Comparison of ENCODE assay signal across 22 mouse cellular contexts in the genomic region with DNA sequence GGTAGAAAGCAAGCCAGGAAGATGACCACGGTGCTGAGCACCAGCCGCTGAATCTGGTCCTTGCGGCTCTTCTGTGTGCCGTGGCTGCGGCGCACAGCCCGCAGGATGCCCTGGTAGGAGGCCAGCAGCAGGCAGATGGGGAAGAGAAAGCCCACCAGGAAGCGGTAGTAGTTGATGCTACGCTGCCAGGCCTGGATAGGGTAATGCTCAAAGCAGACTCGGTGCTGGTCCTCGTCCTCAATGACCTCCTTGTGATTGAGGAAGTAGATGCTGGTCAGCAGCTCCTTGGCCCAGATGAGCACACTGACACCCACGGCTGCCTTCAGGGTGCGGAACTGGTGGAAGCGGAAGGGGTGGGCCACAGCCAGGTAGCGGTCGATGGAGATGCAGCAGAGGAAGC. TPM values are rescaled to one million over a fixed set of nuclear protein-coding genes. Genes with fewer than 3 reads are reported as not detected.
A peak's percentile ranks its signal among the peaks of the same experiment; 100 is the strongest.
DNase-seq lines count a peak whose midpoint lies in the region; ATAC-seq and TF ChIP-seq lines count a peak whose summit lies in the region.
"Had no signal": no experiment of that assay in that cellular context is flagged by ENCODE, and none has a peak within 500 bp of the region (broad histone marks: within the 10 kb centered on the region; RNA-seq: fewer than 3 reads in every experiment).

No protein-coding gene starts in this region.

- no peak overlapping the region for H3K4me3 ChIP-seq in layer of hippocampus, adult 2 months
- no peak overlapping the region for H3K4me3 ChIP-seq in liver, postnatal 0 days (ENCODE audit: low read depth, low read length)
- H3K4me3 ChIP-seq: heart, embryonic 10.5 days; heart, embryonic 15.5 days; hindbrain, embryonic 13.5 days; limb, embryonic 12.5 days; neural tube, embryonic 12.5 days had no signal

- peak overlapping the region; percentile 41; the same call in 1 of the 2 replicates for H3K27ac ChIP-seq in layer of hippocampus, adult 2 months
- H3K27ac ChIP-seq in liver, postnatal 0 days (ENCODE audit: low read depth), result no peak overlapping the region
- H3K27ac ChIP-seq: heart, embryonic 10.5 days; heart, embryonic 15.5 days; hindbrain, embryonic 13.5 days; limb, embryonic 12.5 days; neural tube, embryonic 12.5 days had no signal

- no peak for TF ChIP-seq EP300 in liver, postnatal 0 days (IDR thresholded peaks at IDR 0.05; ENCODE audit: low read depth)

- TF ChIP-seq CTCF in layer of hippocampus, adult 2 months (conservative IDR thresholded peaks at IDR 0.05), result no peak
- TF ChIP-seq CTCF in liver, postnatal 0 days (IDR thresholded peaks at IDR 0.05; ENCODE audit: low read depth), result no peak

- H3K9ac ChIP-seq in liver, postnatal 0 days (replicated peaks), result no peak overlapping the region
- H3K9ac ChIP-seq: heart, embryonic 15.5 days; hindbrain, embryonic 13.5 days; limb, embryonic 12.5 days; neural tube, embryonic 12.5 days had no signal

- peak; percentile 85 for ATAC-seq in granulocyte monocyte progenitor cell, adult 5-6 weeks (replicated peaks; ENCODE audit: poor library complexity, severe bottlenecking)
- peak; percentile 74 for ATAC-seq in monocyte, adult 5-6 weeks (replicated peaks; ENCODE audit: insufficient number of reproducible peaks, low FRiP score, low TSS enrichment, poor library complexity, severe bottlenecking)
- ATAC-seq in liver, postnatal 0 days, result no peak
- ATAC-seq: activated CD4-positive, CD25-positive, alpha-beta regulatory T cell, adult 4 months; forebrain, embryonic 16.5 days; intestine, embryonic 16.5 days had no signal

- H3K4me2 ChIP-seq in liver, postnatal 0 days (ENCODE audit: low read depth, low read length), result no peak overlapping the region
- H3K4me2 ChIP-seq: heart, embryonic 15.5 days; hindbrain, embryonic 13.5 days; limb, embryonic 12.5 days; liver, embryonic 11.5 days; neural tube, embryonic 12.5 days had no signal

- no peaks in the 10 kb centered on the region for H3K27me3 ChIP-seq in liver, postnatal 0 days (ENCODE audit: insufficient read depth, low read length)
- H3K27me3 ChIP-seq: heart, embryonic 15.5 days; hindbrain, embryonic 13.5 days; limb, embryonic 12.5 days; neural tube, embryonic 12.5 days had no signal

- H3K9me3 ChIP-seq in liver, postnatal 0 days (ENCODE audit: low read length), result no peaks in the 10 kb centered on the region
- H3K9me3 ChIP-seq: heart, embryonic 10.5 days; heart, embryonic 15.5 days; hindbrain, embryonic 13.5 days; limb, embryonic 12.5 days; neural tube, embryonic 12.5 days had no signal

- H3K36me3 ChIP-seq in liver, postnatal 0 days (replicated peaks; ENCODE audit: insufficient read depth, low read length), result no peaks in the 10 kb centered on the region
- H3K36me3 ChIP-seq: heart, embryonic 10.5 days; heart, embryonic 15.5 days; hindbrain, embryonic 13.5 days; limb, embryonic 12.5 days; neural tube, embryonic 12.5 days had no signal

- no peak for DNase-seq in layer of hippocampus, adult 2 months (ENCODE audit: low spot score in 2 of 2)
- DNase-seq in layer of hippocampus, adult 18-20 months (ENCODE audit: low spot score in 2 of 2), result no peak
- peak; percentile 15 for DNase-seq in R1 (ENCODE audit: low read depth, low spot score)
- no peak for DNase-seq in kidney, adult 9 months
- no peak for DNase-seq in liver, postnatal 0 days
- DNase-seq: adrenal gland, adult 2 months; adrenal gland, postnatal 36 days; cerebellum, adult 8-10 months; kidney, adult 8-10 months; kidney, postnatal 10 days; midbrain, embryonic 14.5 days had no signal

- no peaks in the 10 kb centered on the region for H3K4me1 ChIP-seq in liver, postnatal 0 days (ENCODE audit: insufficient read depth)
- H3K4me1 ChIP-seq: heart, embryonic 10.5 days; heart, embryonic 15.5 days; hindbrain, embryonic 13.5 days; limb, embryonic 12.5 days; neural tube, embryonic 12.5 days had no signal

- 78% methylated on average over 16 of the region's 16 CpGs for WGBS in liver, postnatal 0 days (ENCODE audit: insufficient replicate concordance)

RNA-seq across cellular contexts. Expression of a gene that starts 29.4 kb away (rescaled TPM):
- total RNA-seq in layer of hippocampus, adult 2 months (2021), result 10 to 100 TPM; 20.1 to 22.2 TPM
- total RNA-seq in layer of hippocampus, adult 18-20 months (2021), result 10 to 100 TPM; 18.7 to 21.5 TPM
- total RNA-seq in granulocyte monocyte progenitor cell, adult 5-6 weeks (2014; fragmentation: Nextera tagmentation), result 0.23 and 1.6 TPM in 2 replicates
- 0.47 TPM in 1 of 2 replicates, not detected in the other for total RNA-seq in granulocyte monocyte progenitor cell, adult 5-6 weeks (2017)
- total RNA-seq in monocyte, adult 5-6 weeks (2017), result 4.4 to 27.8 TPM (median 4.9 TPM) in 3 replicates
- 0.12 and 0.33 TPM in 2 replicates for polyA plus RNA-seq in liver, postnatal 0 days (2015; fragmentation: Nextera tagmentation; extraction: Ambion mirVana)
